Mouse (Mus musculus) heart, embryonic 14.5 days (tissue): ENCODE results near the gene Shisa8. TPM values are rescaled to one million over a fixed set of nuclear protein-coding genes. Genes with fewer than 3 reads are reported as not detected.

Experiments
- ATAC-seq: fragments of 200-750 bp; cut with Nextera tagmentation; 2 replicates; pipeline ENCODE4 v1.8.0; 2017; ENCODE audit warnings: low read depth, moderate TSS enrichment; ENCODE audit not compliant: insufficient number of reproducible peaks, insufficient read depth, low FRiP score
- H3K27ac ChIP-seq, 2 experiments: fragments of 200-500 bp in 1 of 2; fragments of 300-500 bp in 1 of 2; sonication (generic) in 1 of 2; replicated peaks in 1 of 2; 2 replicates each; pipeline ENCODE4 v1.5.1; 2012 to 2014; ENCODE audit warnings: low read depth in 2 of 2, low read length in 2 of 2, control low read depth in 1 of 2, mild to moderate bottlenecking in 1 of 2, mixed read lengths in 1 of 2; ENCODE audit not compliant: control insufficient read depth in 1 of 2, insufficient read depth in 1 of 2
- H3K27me3 ChIP-seq: fragments of 300-500 bp; sonication (generic); 2 replicates; pipeline ENCODE4 v1.6.1; 2014; ENCODE audit warnings: mild to moderate bottlenecking, low read length, control low read depth; ENCODE audit not compliant: control insufficient read depth, insufficient read depth
- H3K36me3 ChIP-seq: fragments of 300-500 bp; sonication (generic); 2 replicates; pipeline ENCODE4 v1.6.1; 2014; ENCODE audit warnings: mild to moderate bottlenecking, control low read depth, low read length, mixed read lengths; ENCODE audit not compliant: control insufficient read depth, insufficient read depth
- H3K4me1 ChIP-seq, 2 experiments: fragments of 200-500 bp in 1 of 2; fragments of 300-500 bp in 1 of 2; sonication (generic) in 1 of 2; 2 replicates each; pipeline ENCODE4 v1.6.1; 2012 to 2014; ENCODE audit warnings: low read length in 2 of 2, control low read depth in 1 of 2, mixed read lengths in 1 of 2; ENCODE audit not compliant: control insufficient read depth in 2 of 2, insufficient read depth in 2 of 2
- H3K4me2 ChIP-seq: fragments of 300-500 bp; sonication (generic); 2 replicates; pipeline ENCODE4 v1.6.1; 2014; ENCODE audit warnings: mild to moderate bottlenecking, low read length
- H3K4me3 ChIP-seq, 2 experiments: fragments of 200-500 bp in 1 of 2; fragments of 300-500 bp in 1 of 2; sonication (generic) in 1 of 2; 2 replicates each; pipeline ENCODE4 v1.5.1; 2012 to 2014; ENCODE audit warnings: low read length in 2 of 2, mild to moderate bottlenecking in 2 of 2, control low read depth in 1 of 2, low read depth in 1 of 2, moderate library complexity in 1 of 2; ENCODE audit not compliant: control insufficient read depth in 1 of 2, insufficient read depth in 1 of 2
- H3K9ac ChIP-seq: fragments of 300-500 bp; sonication (generic); 2 replicates; pipeline ENCODE4 v1.6.1; 2014; ENCODE audit warnings: mild to moderate bottlenecking, low read length
- H3K9me3 ChIP-seq: fragments of 300-500 bp; sonication (generic); 2 replicates; pipeline ENCODE4 v1.6.1; 2016; ENCODE audit warnings: low read length, control low read depth; ENCODE audit not compliant: control insufficient read depth
- WGBS: fragments of 180-500 bp; shearing (Covaris S2); extraction: QIAGEN DNeasy Blood & Tissue Kit; methylation state at CpG from one replicate; pipeline ENCODE4 v1.1.7; 2014; 5-methylcytosine and 5-hydroxymethylcytosine counted together
- polyA plus RNA-seq: library from polyadenylated mRNA; unstranded; fragments of >200 nt; fragmentation: Nextera tagmentation; extraction: Ambion mirVana; gene quantifications from 2 replicates; pipeline ENCODE4 v1.2.1, GENCODE M21; 2014

The Shisa8 gene
- polyA plus RNA-seq, 1 experiment from 2014 or later = 0.42 TPM

DNA sequence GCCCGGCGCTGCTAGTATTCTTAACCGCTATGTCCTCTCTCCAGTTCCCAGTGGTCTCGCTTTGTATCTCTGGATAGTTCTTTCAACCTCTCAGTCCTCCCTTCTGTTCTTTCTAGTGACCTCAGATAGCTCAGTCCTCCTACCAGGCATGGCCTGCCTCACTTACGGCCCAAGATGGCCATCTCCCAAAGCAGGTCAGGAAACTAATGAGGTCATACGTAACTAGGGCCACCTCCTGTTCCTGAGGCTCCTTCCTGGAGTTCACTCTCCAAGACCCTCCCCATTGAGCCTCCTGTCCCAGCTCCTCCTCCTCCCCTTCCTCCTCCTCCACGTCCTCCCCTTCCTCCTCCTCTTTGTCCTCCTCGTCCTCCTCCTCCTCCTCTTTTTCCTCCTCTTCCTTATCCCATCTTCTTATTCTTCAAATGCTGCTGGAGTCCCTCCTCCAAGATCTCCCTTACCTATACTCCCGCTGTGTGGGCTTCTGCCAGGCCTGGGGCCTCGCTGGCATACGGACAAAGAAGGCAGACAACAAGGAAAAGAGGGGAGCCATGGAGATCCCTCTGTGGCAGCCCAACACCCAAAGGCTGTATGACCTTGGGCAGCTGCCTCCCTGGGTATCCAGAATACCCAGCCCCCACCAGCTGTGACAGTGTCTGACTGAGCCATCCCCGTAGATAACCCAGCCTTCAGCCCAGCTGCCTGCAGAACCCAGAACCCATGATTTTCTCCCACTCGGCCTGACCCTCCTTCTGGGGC is 3.1 kb downstream of the Shisa8 start:
- Histone ChIP-seq H3K27me3 (peaks cover 98% of the 10 kb centered on the region), H3K9ac (no peak overlapping the region), H3K4me2 (no peak overlapping the region), H3K4me3 (no peak overlapping the region), H3K4me1 (peaks cover 17 to 34% of the 10 kb centered on the region in 2 experiments), H3K9me3 (no peaks in the 10 kb centered on the region), H3K27ac (no peak overlapping the region), H3K36me3 (peaks cover 11% of the 10 kb centered on the region)
- WGBS = 75% methylated on average over 13 of the region's 13 CpGs
- no peak for ATAC-seq

DNA sequence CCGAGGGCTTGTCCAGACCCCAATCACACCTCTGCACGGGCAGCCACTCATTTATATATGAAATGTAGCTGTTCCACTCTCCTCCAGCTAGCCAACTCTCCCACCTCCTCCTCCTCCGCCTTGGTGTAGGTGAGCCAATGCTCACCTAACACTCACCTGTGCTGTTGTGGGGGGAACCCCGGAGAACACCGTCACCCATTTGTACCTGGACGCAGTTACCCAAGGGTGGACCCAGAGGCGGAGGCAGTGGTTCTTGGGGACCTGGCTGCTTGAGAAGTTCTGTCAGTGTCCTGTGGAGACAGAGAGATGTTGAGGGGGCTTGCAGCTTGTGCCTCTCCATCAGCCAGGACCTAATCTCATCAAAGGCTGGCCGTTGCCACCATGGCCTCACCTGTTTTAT is 4.3 kb downstream of the Shisa8 start:
- Histone ChIP-seq H3K36me3 (peaks cover 23% of the 10 kb centered on the region), H3K4me2 (no peak overlapping the region), H3K27me3 (peaks cover 92% of the 10 kb centered on the region), H3K4me1 (peaks cover 17 to 34% of the 10 kb centered on the region in 2 experiments), H3K4me3 (no peak overlapping the region), H3K9me3 (no peaks in the 10 kb centered on the region), H3K27ac (no peak overlapping the region), H3K9ac (no peak overlapping the region)
- 84% methylated on average over 8 of the region's 8 CpGs for WGBS
- ATAC-seq = no peak

DNA sequence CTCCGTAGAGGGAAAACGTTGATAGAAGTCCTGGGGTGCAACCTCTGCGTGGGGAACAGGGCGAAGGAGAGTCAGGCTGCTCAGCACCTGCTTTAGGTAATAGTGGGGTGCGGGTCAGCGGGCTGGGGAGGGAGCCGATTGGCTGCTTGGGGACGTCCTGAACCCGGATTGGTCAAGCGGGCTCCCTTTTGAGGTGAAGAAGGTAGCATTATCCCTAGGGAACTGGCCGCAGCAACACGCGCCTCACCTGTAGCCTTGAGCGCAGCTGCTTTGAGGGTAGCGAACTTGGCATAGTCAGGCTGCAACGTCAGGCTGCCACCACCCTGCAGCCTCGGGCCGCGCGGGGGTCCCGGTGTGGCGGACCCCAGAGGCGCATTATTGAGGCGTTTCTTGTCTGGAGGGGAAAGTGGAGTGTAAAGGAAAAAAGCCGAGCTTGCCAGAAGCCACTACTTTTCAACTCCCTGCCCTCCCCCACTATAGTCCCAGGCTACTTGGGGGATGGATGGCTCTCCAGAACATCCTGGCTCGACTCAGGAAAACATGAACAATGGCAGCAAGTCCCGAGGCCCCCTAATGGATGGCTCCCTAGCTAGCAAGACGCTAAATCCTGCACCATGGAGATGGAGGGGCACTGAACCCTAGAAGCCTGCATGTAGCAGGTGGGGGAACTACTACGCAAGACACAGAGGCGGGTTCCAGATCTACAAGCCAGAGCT is 5.0 kb downstream of the Shisa8 start:
- Histone ChIP-seq H3K4me1 (peaks cover 17 to 34% of the 10 kb centered on the region in 2 experiments), H3K9me3 (no peaks in the 10 kb centered on the region), H3K4me2 (peak overlapping the region; percentile 40), H3K36me3 (peaks cover 29% of the 10 kb centered on the region), H3K9ac (0 out of 2 replicates have a peak overlapping the region, but pooled peaks have one; percentile 25), H3K27ac (no peak overlapping the region), H3K27me3 (peaks cover 85% of the 10 kb centered on the region), H3K4me3 (peak overlapping the region in 1 of 2 experiments; percentile 6; a peak in 2 of 4 replicates)
- no peak for ATAC-seq
- WGBS = 15% methylated on average over 30 of the region's 30 CpGs

DNA sequence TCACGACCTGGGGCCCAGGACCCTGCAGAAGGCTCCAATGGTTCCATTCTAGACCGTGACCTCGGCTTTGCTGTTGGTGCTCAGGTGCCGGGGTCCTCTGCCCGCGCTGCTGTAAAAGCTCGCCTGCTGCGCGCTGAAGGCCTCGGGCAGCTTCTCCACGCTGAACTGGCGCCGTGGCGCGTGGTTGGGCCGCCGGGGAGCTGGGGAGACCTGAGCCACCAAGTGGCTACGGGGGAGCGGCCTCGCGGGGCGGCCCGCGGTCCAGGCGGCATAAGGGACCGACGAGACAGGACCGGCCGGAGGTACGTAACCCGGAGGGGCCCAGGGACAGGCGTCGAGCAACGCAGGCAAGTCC is 5.5 kb downstream of the Shisa8 start:
- peak overlapping the region; percentile 40 for H3K4me2 ChIP-seq
- H3K27me3 ChIP-seq = peaks cover 79% of the 10 kb centered on the region
- 0 out of 2 replicates have a peak overlapping the region, but pooled peaks have one; percentile 25 for H3K9ac ChIP-seq
- ATAC-seq = no peak
- peaks cover 17 to 30% of the 10 kb centered on the region in 2 experiments for H3K4me1 ChIP-seq
- H3K27ac ChIP-seq = no peak overlapping the region
- H3K9me3 ChIP-seq = no peaks in the 10 kb centered on the region
- peaks cover 34% of the 10 kb centered on the region for H3K36me3 ChIP-seq
- 10% methylated on average over 34 of the region's 34 CpGs for WGBS
- peak overlapping the region in 1 of 2 experiments; percentile 6; a peak in 2 of 4 replicates for H3K4me3 ChIP-seq

DNA sequence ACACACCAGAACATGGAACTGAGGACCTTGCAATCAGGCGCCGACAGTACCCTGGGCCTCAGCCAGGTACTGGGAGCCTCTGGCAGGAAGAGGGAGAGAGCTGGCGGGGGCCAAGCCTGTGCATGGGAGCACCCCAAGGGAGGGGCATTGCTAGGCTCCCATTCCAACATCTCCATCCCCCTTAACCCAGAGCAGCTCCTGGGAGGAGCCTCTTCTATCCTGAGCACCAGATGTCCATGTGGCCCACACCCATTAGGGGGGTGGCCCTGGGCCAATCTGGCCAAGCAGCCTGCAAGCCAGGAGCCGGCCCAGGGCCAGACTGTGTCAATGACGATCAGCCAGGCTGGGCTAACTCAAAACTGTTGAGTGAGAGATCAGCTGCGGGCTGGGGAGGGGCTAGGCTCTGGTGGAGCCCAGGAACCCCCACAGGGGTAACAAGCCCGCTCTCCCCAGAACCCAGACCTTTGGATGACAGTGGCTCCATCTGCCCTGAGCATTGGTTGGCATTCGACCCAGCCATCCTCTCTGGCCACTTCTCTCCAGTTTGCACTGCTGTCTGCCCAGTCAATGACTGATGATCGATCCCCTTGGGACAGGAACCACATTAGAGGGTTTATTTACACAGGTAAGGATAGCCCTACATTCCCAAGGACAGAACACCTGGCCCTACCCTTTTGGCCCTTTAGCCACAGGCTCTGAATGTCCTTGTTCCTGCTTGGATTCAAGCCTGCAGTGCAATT is 6.1 kb downstream of the Shisa8 start:
- Histone ChIP-seq H3K27me3 (peaks cover 74% of the 10 kb centered on the region), H3K9me3 (no peaks in the 10 kb centered on the region), H3K4me3 (peak overlapping the region in 1 of 2 experiments; percentile 6; a peak in 1 of 4 replicates), H3K4me2 (peak overlapping the region; percentile 40; the same call in 1 of the 2 replicates), H3K36me3 (peaks cover 40% of the 10 kb centered on the region), H3K4me1 (peaks cover 17 to 24% of the 10 kb centered on the region in 2 experiments), H3K9ac (no peak overlapping the region), H3K27ac (no peak overlapping the region)
- peak; percentile 41 for ATAC-seq
- 43% methylated on average over 9 of the region's 9 CpGs for WGBS

DNA sequence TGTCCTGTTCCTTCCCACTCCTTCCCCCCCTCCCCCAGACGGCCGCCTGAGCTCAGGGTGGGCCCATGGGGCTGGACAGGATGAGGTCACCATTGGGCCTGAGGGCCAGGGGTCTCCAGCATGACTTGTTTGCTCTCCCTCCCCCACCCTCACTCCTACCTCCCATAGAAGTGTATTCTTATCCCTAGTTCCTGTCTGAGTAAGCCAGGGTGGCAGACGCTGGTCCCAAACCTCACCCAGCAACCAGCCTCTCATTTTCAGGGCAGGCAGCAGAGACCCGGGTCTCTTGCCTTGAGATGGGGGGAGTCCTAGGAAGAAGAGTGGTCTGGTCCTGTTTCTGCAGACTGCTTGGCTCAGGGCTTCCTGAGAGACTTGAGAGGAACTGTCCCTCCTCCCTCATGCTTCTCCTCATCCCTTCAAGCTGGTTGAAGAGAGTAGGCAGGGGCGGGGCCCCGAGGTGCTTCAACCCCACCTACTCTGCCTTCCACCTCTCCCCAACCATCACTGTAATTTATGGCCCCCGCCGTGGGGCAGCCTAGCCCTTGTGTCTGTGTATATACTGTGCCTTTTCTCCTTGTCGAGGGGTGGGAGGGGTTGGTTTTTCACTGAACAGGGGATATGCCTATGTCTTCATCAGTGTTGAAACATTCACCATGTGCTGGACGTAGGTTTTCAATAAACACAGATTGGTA is 7.8 kb downstream of the Shisa8 start:
- no peak for ATAC-seq
- H3K36me3 ChIP-seq = peaks cover 57% of the 10 kb centered on the region

More for the DNA sequence above, 7.8 kb downstream of the Shisa8 start:
- H3K4me1 ChIP-seq = peaks cover 17 to 22% of the 10 kb centered on the region in 2 experiments
- H3K4me3 ChIP-seq = no peak overlapping the region
- no peaks in the 10 kb centered on the region for H3K9me3 ChIP-seq
- no peak overlapping the region for H3K9ac ChIP-seq
- H3K27ac ChIP-seq = no peak overlapping the region
- WGBS = 80% methylated on average over 8 of the region's 10 CpGs
- H3K27me3 ChIP-seq = peaks cover 57% of the 10 kb centered on the region
- H3K4me2 ChIP-seq = no peak overlapping the region
